Mouse (Mus musculus) lung, adult 2 months (tissue): ENCODE results near the gene Nova2.

ENCODE experiments used
- CTCF ChIP-seq: fragments of 200-500 bp; IDR thresholded peaks from 2 replicates; pipeline ENCODE4 v1.5.1; 2011; ENCODE audit warnings: mild to moderate bottlenecking, low read length, control low read depth; ENCODE audit not compliant: insufficient read depth
- POLR2A ChIP-seq: fragments of 200-500 bp; IDR thresholded peaks from 2 replicates; pipeline ENCODE4 v1.6.1; 2011; ENCODE audit warnings: low read depth, mild to moderate bottlenecking, control low read depth, low read length, borderline replicate concordance; ENCODE audit errors: extremely low read depth

- TF ChIP-seq POLR2A (no peak), CTCF (no peak)
Measured at GRCm38 (mm10) chr7:18878691-18879090, 47.0 kb upstream of the Nova2 start.
